Mouse (Mus musculus): ENCODE data around the gene Smim1.

GRCm38 (mm10) chr4:154012132-154012882 is 13.7 kb downstream of the Smim1 start:
- no peak for TF ChIP-seq CTCF (IDR thresholded peaks at IDR 0.05; ENCODE audit: control insufficient read depth, insufficient read depth, insufficient replicate concordance, low read depth, low read length)
- no peak for TF ChIP-seq POLR2A (IDR thresholded peaks at IDR 0.05; ENCODE audit: control insufficient read depth, low read depth, low read length)

Data from testis, adult 2 months (tissue).